Mouse (Mus musculus): ENCODE results near the gene Apaf1. TPM values are rescaled to one million over a fixed set of nuclear protein-coding genes. Genes with fewer than 3 reads are reported as not detected.

Gene Apaf1
- total and polyA plus RNA-seq, 3 experiments: 12.8 to 14.3 TPM; not detected in 1

DNA sequence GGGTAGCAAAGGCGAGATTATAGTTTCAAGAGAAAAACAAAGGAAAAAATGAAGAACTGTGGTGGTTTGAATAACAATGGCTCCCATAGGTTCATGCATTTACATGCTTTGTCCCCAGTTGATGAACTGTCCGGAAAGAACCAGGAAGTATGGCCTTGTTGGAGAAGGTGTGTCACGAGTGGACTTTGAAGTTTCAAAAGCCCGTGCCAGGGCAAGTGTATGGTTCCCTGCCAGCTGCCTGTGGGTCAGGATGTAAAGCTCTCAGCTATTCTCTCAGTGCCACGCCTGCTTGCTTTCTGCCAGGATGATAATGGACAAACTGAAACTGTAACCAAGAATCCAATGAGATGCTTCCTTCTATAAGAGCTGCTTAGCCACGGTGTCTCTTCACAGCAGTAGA, 20.2 kb downstream of the Apaf1 start:
- no peaks in the 10 kb centered on the region for H3K4me1 ChIP-seq (ENCODE audit: control insufficient read depth in 1 of 2, insufficient read depth in 2 of 2, low read length in 2 of 2)
- H3K9ac ChIP-seq (ENCODE audit: control insufficient read depth, low read depth, low read length, poor library complexity, severe bottlenecking): no peak overlapping the region
- no peak overlapping the region for H3K4me3 ChIP-seq (ENCODE audit: control insufficient read depth in 1 of 2, insufficient read depth in 1 of 2, low read depth in 2 of 2, low read length in 2 of 2)
- DNase-seq (ENCODE audit: low read depth, low spot score): no peak
- H3K27ac ChIP-seq (ENCODE audit: control insufficient read depth, low read depth, low read length): no peak overlapping the region
- no peaks in the 10 kb centered on the region for H3K27me3 ChIP-seq (ENCODE audit: control insufficient read depth in 1 of 2, insufficient read depth in 2 of 2, low read length in 2 of 2)
- peaks cover 0 to 12% of the 10 kb centered on the region in 2 experiments; a peak in 2 of 4 replicates for H3K36me3 ChIP-seq (ENCODE audit: control insufficient read depth in 1 of 2, insufficient read depth in 2 of 2, low read length in 2 of 2)
- no peaks in the 10 kb centered on the region for H3K79me2 ChIP-seq (ENCODE audit: control insufficient read depth, insufficient read depth, low read length, poor library complexity)
- no peak for TF ChIP-seq CTCF (IDR thresholded peaks at IDR 0.05 in 2 of 3, conservative IDR thresholded peaks at IDR 0.05 in 1 of 3; ENCODE audit: control insufficient read depth in 1 of 3, insufficient read depth in 1 of 3, low read depth in 2 of 3, low read length in 3 of 3, poor library complexity in 1 of 3, severe bottlenecking in 1 of 3)
- no peak for TF ChIP-seq SMC3 (IDR thresholded peaks at IDR 0.05; ENCODE audit: low read depth, low read length)
- TF ChIP-seq MYB (IDR thresholded peaks at IDR 0.05; ENCODE audit: low read depth, low read length): no peak
- TF ChIP-seq NRF1 (IDR thresholded peaks at IDR 0.05; ENCODE audit: insufficient read depth, low read depth, low read length, poor library complexity, severe bottlenecking): no peak
- no peak for TF ChIP-seq POLR2AphosphoS2 (IDR thresholded peaks at IDR 0.05; ENCODE audit: low read length)
- TF ChIP-seq SIN3A (IDR thresholded peaks at IDR 0.05; ENCODE audit: low read length): no peak
- no peak for TF ChIP-seq UBTF (IDR thresholded peaks at IDR 0.05; ENCODE audit: borderline replicate concordance, insufficient read depth, low read depth, low read length)
- TF ChIP-seq RCOR1 (IDR thresholded peaks at IDR 0.05; ENCODE audit: low read depth, low read length): no peak
- no peak for TF ChIP-seq NELFE (IDR thresholded peaks at IDR 0.05; ENCODE audit: low read depth, low read length)
- no peak for TF ChIP-seq ZKSCAN1 (IDR thresholded peaks at IDR 0.05; ENCODE audit: low read depth, low read length)
- no peak for TF ChIP-seq MEF2A (IDR thresholded peaks at IDR 0.05; ENCODE audit: extremely low read depth, insufficient replicate concordance, low read depth, low read length, poor library complexity, severe bottlenecking)
- no peak for TF ChIP-seq TCF12 (IDR thresholded peaks at IDR 0.05; ENCODE audit: low read depth, low read length)
- no peak for TF ChIP-seq CHD1 (IDR thresholded peaks at IDR 0.05; ENCODE audit: low read depth, low read length)
- TF ChIP-seq HCFC1 (IDR thresholded peaks at IDR 0.05; ENCODE audit: low read depth, low read length): no peak
- TF ChIP-seq ZNF384 (IDR thresholded peaks at IDR 0.05; ENCODE audit: low read depth, low read length): no peak
- no peaks in the 10 kb centered on the region for H3K9me3 ChIP-seq (replicated peaks; ENCODE audit: insufficient read depth, low read length)

DNA sequence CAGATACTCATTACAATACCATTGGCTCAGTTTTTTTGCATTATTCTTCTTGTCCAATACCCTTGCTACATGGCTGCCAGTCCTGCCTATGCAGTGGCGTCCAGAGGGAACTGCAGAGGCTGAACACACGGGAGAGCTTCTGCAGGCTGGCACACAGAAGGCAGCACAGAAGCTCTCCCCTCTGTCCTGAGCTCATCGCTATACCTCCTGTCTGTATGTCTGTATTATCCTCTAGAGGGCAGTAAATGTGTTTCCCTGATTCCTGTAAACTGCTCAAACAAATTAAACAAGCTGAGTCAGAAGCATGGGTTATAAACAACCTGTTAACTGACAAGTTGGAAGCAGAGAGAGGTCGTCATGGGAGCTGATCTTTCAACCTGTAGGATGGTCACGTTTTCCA, 21.8 kb downstream of the Apaf1 start:
- H3K36me3 ChIP-seq (ENCODE audit: control insufficient read depth in 1 of 2, insufficient read depth in 2 of 2, low read length in 2 of 2): peaks cover 0 to 1% of the 10 kb centered on the region in 2 experiments; a peak in 2 of 4 replicates
- TF ChIP-seq TBP (IDR thresholded peaks at IDR 0.05; ENCODE audit: low read depth, low read length) (no peak), JUND (IDR thresholded peaks at IDR 0.05; ENCODE audit: low read depth, low read length) (no peak), MXI1 (IDR thresholded peaks at IDR 0.05; ENCODE audit: low read depth, low read length) (no peak), EP300 (IDR thresholded peaks at IDR 0.05; ENCODE audit: low read depth in 1 of 2, low read length in 2 of 2) (no peak), SMC3 (IDR thresholded peaks at IDR 0.05; ENCODE audit: low read depth, low read length) (peak; percentile 55), NRF1 (IDR thresholded peaks at IDR 0.05; ENCODE audit: insufficient read depth, low read depth, low read length, poor library complexity, severe bottlenecking) (no peak), UBTF (IDR thresholded peaks at IDR 0.05; ENCODE audit: borderline replicate concordance, insufficient read depth, low read depth, low read length) (no peak), POLR2AphosphoS2 (IDR thresholded peaks at IDR 0.05; ENCODE audit: low read length) (no peak), ZC3H11A (IDR thresholded peaks at IDR 0.05; ENCODE audit: low read depth, low read length) (no peak), MYC (IDR thresholded peaks at IDR 0.05; ENCODE audit: low read depth, low read length) (0 out of 2 replicates have a peak, but pooled peaks have one; percentile 31), RAD21 (IDR thresholded peaks at IDR 0.05; ENCODE audit: low read depth, low read length) (peak; percentile 58), KAT2A (conservative IDR thresholded peaks at IDR 0.05; ENCODE audit: low read depth, low read length) (no peak), SIN3A (IDR thresholded peaks at IDR 0.05; ENCODE audit: low read length) (no peak), MAFK (IDR thresholded peaks at IDR 0.05; ENCODE audit: borderline replicate concordance, low read depth, low read length) (no peak), CTCF (IDR thresholded peaks at IDR 0.05 in 2 of 3, conservative IDR thresholded peaks at IDR 0.05 in 1 of 3; ENCODE audit: control insufficient read depth in 1 of 3, insufficient read depth in 1 of 3, low read depth in 2 of 3, low read length in 3 of 3, poor library complexity in 1 of 3, severe bottlenecking in 1 of 3) (peak; percentile 6 to 70 (median 56); a peak in 4 of 6 replicates), CHD2 (IDR thresholded peaks at IDR 0.05; ENCODE audit: low read length) (no peak)

More for the DNA sequence above, 21.8 kb downstream of the Apaf1 start:
- H3K9me3 ChIP-seq (replicated peaks; ENCODE audit: insufficient read depth, low read length): no peaks in the 10 kb centered on the region
- no peak overlapping the region for H3K27ac ChIP-seq (ENCODE audit: control insufficient read depth, low read depth, low read length)
- no peak overlapping the region for H3K4me3 ChIP-seq (ENCODE audit: control insufficient read depth in 1 of 2, insufficient read depth in 1 of 2, low read depth in 2 of 2, low read length in 2 of 2)
- no peak overlapping the region for H3K9ac ChIP-seq (ENCODE audit: control insufficient read depth, low read depth, low read length, poor library complexity, severe bottlenecking)
- peak; percentile 59 for DNase-seq (ENCODE audit: low read depth, low spot score)
- no peaks in the 10 kb centered on the region for H3K27me3 ChIP-seq (ENCODE audit: control insufficient read depth in 1 of 2, insufficient read depth in 2 of 2, low read length in 2 of 2)
- H3K4me1 ChIP-seq (ENCODE audit: control insufficient read depth in 1 of 2, insufficient read depth in 2 of 2, low read length in 2 of 2): no peaks in the 10 kb centered on the region
- no peaks in the 10 kb centered on the region for H3K79me2 ChIP-seq (ENCODE audit: control insufficient read depth, insufficient read depth, low read length, poor library complexity)

Data from MEL (cell line).